Mouse (Mus musculus): Measurements from ENCODE around the gene Rpl36al.

DNA sequence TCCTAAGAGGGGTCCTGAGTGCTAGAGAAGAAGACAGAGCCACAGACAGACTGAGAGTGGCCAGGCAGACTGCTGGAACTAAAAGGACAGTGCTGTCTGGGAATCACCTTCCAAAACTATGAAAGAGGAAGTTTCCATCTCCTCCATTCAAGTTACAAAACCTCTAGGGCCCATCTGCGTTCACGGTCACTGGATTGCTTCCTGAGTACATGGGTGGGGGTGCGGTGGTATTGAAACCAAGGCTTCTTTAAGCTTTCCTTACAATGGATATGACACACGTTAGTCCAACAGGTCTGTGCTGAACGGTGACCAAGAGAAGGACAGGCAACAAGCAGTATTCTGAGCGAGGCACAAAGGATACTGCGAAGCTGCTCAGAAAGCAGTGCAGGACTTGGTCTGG lies 30.5 kb upstream of the Rpl36al start:
- TF ChIP-seq CTCF (IDR thresholded peaks at IDR 0.05; ENCODE audit: borderline replicate concordance, extremely low read depth, insufficient read depth, insufficient read length) = no peak
- TF ChIP-seq POLR2A (IDR thresholded peaks at IDR 0.05; ENCODE audit: borderline replicate concordance, extremely low read depth, insufficient read depth, insufficient read length, poor library complexity, severe bottlenecking) = no peak
